Mouse (Mus musculus) olfactory bulb, adult 2 months (tissue): ENCODE measurements around the gene Olfr945. TPM values are rescaled to one million over a fixed set of nuclear protein-coding genes. Genes with fewer than 3 reads are reported as not detected.

Experiments
- H3K27ac ChIP-seq: fragments of 200-500 bp; 2 replicates; pipeline ENCODE4 v1.5.1; 2012; ENCODE audit warnings: low read depth, low read length; ENCODE audit not compliant: insufficient read depth
- H3K4me1 ChIP-seq: fragments of 200-500 bp; 2 replicates; pipeline ENCODE4 v1.6.1; 2012; ENCODE audit warnings: low read length; ENCODE audit not compliant: control insufficient read depth, insufficient read depth
- H3K4me3 ChIP-seq: fragments of 200-500 bp; 2 replicates; pipeline ENCODE4 v1.5.1; 2012; ENCODE audit warnings: mild to moderate bottlenecking, low read depth, low read length, moderate library complexity; ENCODE audit not compliant: insufficient read depth
- CTCF ChIP-seq: fragments of 200-500 bp; IDR thresholded peaks from 2 replicates; pipeline ENCODE4 v1.5.1; 2012; ENCODE audit warnings: low read depth, mild to moderate bottlenecking, low read length, moderate library complexity; ENCODE audit not compliant: insufficient read depth
- POLR2A ChIP-seq: fragments of 200-500 bp; IDR thresholded peaks from 2 replicates; pipeline ENCODE4 v1.6.1; 2012; ENCODE audit warnings: mild to moderate bottlenecking, low read depth, low read length, moderate library complexity; ENCODE audit not compliant: insufficient read depth
- WGBS: fragments of 180-500 bp; shearing (Covaris S2); methylation state at CpG from one replicate; pipeline ENCODE4 v1.1.7; 2018; 5-methylcytosine and 5-hydroxymethylcytosine counted together
- polyA plus RNA-seq: library from polyadenylated mRNA; stranded (reverse); fragments of >200 nt; gene quantifications from 2 replicates; pipeline ENCODE4 v1.2.4, GENCODE M21; 2012; ENCODE audit warnings: low replicate concordance; ENCODE audit not compliant: missing spikeins, insufficient read depth, insufficient read length

The Olfr945 gene
- polyA plus RNA-seq = not detected in 2 replicates

DNA sequence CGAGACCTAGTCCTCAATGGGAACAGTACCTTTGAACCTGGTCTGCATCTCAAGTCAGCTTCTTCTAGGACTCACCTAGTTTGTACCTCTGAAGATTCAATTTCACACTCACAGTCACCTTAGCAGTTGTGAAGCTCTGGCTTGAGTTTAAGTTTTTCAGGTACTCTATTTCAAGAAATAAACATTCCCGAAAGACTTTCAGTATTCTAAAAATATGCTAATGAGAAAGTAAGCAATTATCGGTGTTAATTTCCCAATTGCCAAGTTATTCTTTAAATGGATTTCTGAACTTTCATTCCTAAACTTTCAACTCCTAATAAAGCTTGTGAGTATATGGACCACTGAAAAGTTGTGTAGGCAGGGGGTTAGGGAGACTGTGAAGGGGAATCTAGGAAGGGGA is at the start of gene Olfr945:
Gene Olfr945, minus strand, starts transcription at position 101 of the 400 bp plus-strand sequence.
- Histone ChIP-seq H3K27ac (no peak within 1 kb of the TSS), H3K4me3 (no peak within 1 kb of the TSS), H3K4me1 (no peaks in the 10 kb centered on the region)
- WGBS = 86% methylated on average over 3 of the region's 3 CpGs
- TF ChIP-seq POLR2A (no peak), CTCF (no peak)

DNA sequence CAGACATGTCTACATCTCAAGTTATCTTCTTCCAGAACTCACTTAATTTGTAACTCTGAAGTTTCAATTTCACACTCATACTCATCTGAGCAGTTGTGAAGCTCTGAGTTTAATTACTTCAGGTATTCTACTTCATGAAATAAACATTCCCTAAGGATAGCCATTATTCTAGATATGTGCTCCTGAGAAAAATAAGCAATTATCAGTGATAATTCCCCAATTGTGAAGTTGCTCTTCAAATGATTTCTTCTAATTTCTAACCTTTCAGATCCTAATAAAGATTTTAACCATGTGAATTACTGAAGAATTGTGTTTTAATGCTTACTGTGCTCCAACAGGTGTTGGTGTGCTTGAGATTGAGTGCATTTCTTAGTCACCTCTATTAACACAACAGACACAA is 49.3 kb upstream of the Olfr945 start, which contains the start of gene Olfr948:
Gene Olfr948, minus strand, starts transcription at position 101 of the 400 bp plus-strand sequence.
- Histone ChIP-seq H3K4me3 (no peak within 1 kb of the TSS), H3K4me1 (no peaks in the 10 kb centered on the region), H3K27ac (no peak within 1 kb of the TSS)
- TF ChIP-seq CTCF (no peak), POLR2A (no peak)

DNA sequence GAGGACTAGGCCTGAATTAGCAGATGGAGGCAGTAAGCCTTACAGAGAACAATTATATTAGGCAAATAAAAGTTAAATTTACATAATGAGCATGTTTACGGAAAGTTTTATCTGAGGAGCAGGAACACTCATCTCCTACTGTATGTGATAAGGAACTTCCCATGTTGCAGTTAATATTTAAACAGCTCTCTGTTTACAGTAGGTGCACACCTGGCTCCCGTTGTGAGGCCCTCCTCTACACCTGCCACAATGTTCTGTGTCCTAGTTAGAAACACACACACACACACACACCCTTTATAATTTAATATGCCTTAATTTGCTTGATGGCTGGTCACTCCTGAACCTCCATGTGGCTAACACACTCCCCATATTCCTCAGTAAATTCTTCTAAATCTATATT is 10.5 kb upstream of the Olfr945 start:
- Histone ChIP-seq H3K4me3 (no peak overlapping the region), H3K27ac (no peak overlapping the region), H3K4me1 (no peaks in the 10 kb centered on the region)
- 77% methylated on average over 2 of the region's 2 CpGs for WGBS
- TF ChIP-seq POLR2A (no peak), CTCF (no peak)

DNA sequence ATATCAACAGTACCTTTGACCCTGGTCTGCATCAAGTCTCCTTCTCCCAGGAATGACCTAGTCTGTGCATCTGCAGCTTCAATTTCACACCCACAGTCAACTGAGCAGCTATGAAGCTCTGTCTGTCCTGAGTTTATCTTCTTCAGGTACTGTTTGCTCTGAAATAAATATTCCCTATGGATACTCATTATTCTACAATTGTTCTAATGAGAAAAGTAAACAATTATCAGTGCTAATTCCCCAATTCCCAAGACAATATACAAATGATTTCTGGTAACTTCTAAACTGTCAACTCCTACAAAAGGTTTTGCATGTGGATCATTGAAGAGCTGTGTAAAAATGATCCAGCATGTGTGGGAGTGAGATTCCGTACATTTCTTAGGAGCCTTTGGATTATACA is 26.7 kb downstream of the Olfr945 start, which contains the start of gene Olfr1537:
Gene Olfr1537, minus strand, starts transcription at position 101 of the 400 bp plus-strand sequence.
- no peak for TF ChIP-seq CTCF
- TF ChIP-seq POLR2A = no peak
- Histone ChIP-seq H3K4me1 (no peaks in the 10 kb centered on the region), H3K27ac (no peak within 1 kb of the TSS), H3K4me3 (no peak within 1 kb of the TSS)
- WGBS = 72% methylated on average over 1 of the region's 1 CpGs

Other genes starting within 250 kb of the Olfr945 start
- not detected in 2 replicates for gene Olfr937, start 211.9 kb downstream of the Olfr945 start, polyA plus RNA-seq
- not detected in 2 replicates for gene Olfr938, start 197.9 kb downstream of the Olfr945 start, polyA plus RNA-seq
- gene Olfr27, start 148.7 kb downstream of the Olfr945 start, polyA plus RNA-seq = not detected in 2 replicates
- gene Olfr943, start 110.5 kb downstream of the Olfr945 start, polyA plus RNA-seq = not detected in 2 replicates
- not detected in 2 replicates for gene Olfr944, start 74.9 kb downstream of the Olfr945 start, polyA plus RNA-seq
- gene Olfr1537, start 26.8 kb downstream of the Olfr945 start, polyA plus RNA-seq = not detected in 2 replicates
- gene Olfr948, start 49.2 kb upstream of the Olfr945 start, polyA plus RNA-seq = not detected in 2 replicates
- not detected in 2 replicates for gene Olfr951, start 110.6 kb upstream of the Olfr945 start, polyA plus RNA-seq
- gene Olfr952, start 150.3 kb upstream of the Olfr945 start, polyA plus RNA-seq = not detected in 2 replicates
- not detected in 2 replicates for gene Olfr954, start 179.9 kb upstream of the Olfr945 start, polyA plus RNA-seq
- not detected in 2 replicates for gene Olfr955, start 195.1 kb upstream of the Olfr945 start, polyA plus RNA-seq
- not detected in 2 replicates for gene Olfr44, start 217.2 kb upstream of the Olfr945 start, polyA plus RNA-seq
- gene Olfr957, start 239.0 kb upstream of the Olfr945 start, polyA plus RNA-seq = not detected in 2 replicates